Mouse (Mus musculus) midbrain, embryonic 10.5 days (tissue): ENCODE measurements around the gene Arhgap33. TPM values are rescaled to one million over a fixed set of nuclear protein-coding genes. Genes with fewer than 3 reads are reported as not detected.

Experiments used
- DNase-seq: peaks from one replicate; pipeline ENCODE4 v3.0.0-alpha.2; 2017; ENCODE audit warnings: low spot score
- H3K27ac ChIP-seq: fragments of 300-500 bp; sonication (generic); replicated peaks from 2 replicates; pipeline ENCODE4 v1.5.1; 2016; ENCODE audit warnings: mild to moderate bottlenecking
- H3K27me3 ChIP-seq: fragments of 300-500 bp; sonication (generic); 2 replicates; pipeline ENCODE4 v1.6.1; 2016; ENCODE audit warnings: low read depth, mild to moderate bottlenecking; ENCODE audit not compliant: poor library complexity, severe bottlenecking
- H3K36me3 ChIP-seq: fragments of 300-500 bp; sonication (generic); 2 replicates; pipeline ENCODE4 v1.6.1; 2016; ENCODE audit warnings: mild to moderate bottlenecking, moderate library complexity
- H3K4me1 ChIP-seq: fragments of 300-500 bp; sonication (generic); 2 replicates; pipeline ENCODE4 v1.6.1; 2016
- H3K4me3 ChIP-seq: fragments of 300-500 bp; sonication (generic); 2 replicates; pipeline ENCODE4 v1.5.1; 2016; ENCODE audit warnings: mild to moderate bottlenecking, moderate library complexity
- H3K9me3 ChIP-seq: fragments of 300-500 bp; sonication (generic); replicated peaks from 2 replicates; pipeline ENCODE4 v1.6.1; 2016; ENCODE audit warnings: mild to moderate bottlenecking
- WGBS: fragments of 180-500 bp; shearing (Covaris S2); methylation state at CpG from one replicate; pipeline ENCODE4 v1.1.7; 2016; 5-methylcytosine and 5-hydroxymethylcytosine counted together
- polyA plus RNA-seq: library from polyadenylated mRNA; unstranded; fragments of >200 nt; fragmentation: Nextera tagmentation; extraction: Ambion mirVana; gene quantifications from 2 replicates; pipeline ENCODE4 v1.2.1, GENCODE M21; 2016

The Arhgap33 gene
- polyA plus RNA-seq = 36.6 and 62.0 TPM in 2 replicates

- peak within 1 kb of the TSS; percentile 97 for H3K27ac ChIP-seq
- H3K9me3 ChIP-seq = no peaks in the 10 kb centered on the region
- peak; percentile 98 for DNase-seq
- peak within 1 kb of the TSS; percentile 67 for H3K4me3 ChIP-seq
- peaks cover 23% of the 10 kb centered on the region for H3K27me3 ChIP-seq
- peaks cover 39% of the 10 kb centered on the region for H3K4me1 ChIP-seq
- H3K36me3 ChIP-seq = peaks cover 50% of the 10 kb centered on the region
- WGBS = under 1% methylated on average over 78 of the region's 84 CpGs
Observed at GRCm38 (mm10) chr7:30534633-30535577, at the start of gene Arhgap33. Gene Arhgap33 (minus strand): TSS chr7:30535060.

- H3K36me3 ChIP-seq = peaks cover 75% of the 10 kb centered on the region
- WGBS = 95% methylated on average over 10 of the region's 10 CpGs
- H3K9me3 ChIP-seq = no peaks in the 10 kb centered on the region
- no peak overlapping the region for H3K4me3 ChIP-seq
- peaks cover 16% of the 10 kb centered on the region for H3K4me1 ChIP-seq
- H3K27me3 ChIP-seq = no peaks in the 10 kb centered on the region
- H3K27ac ChIP-seq = no peak overlapping the region
- DNase-seq = no peak
Observed at GRCm38 (mm10) chr7:30584339-30584738, 49.5 kb upstream of the Arhgap33 start.

GRCm38 (mm10) chr7:30581547-30581946 is 46.7 kb upstream of the Arhgap33 start:
- Histone ChIP-seq H3K4me1 (peaks cover 3% of the 10 kb centered on the region), H3K9me3 (no peaks in the 10 kb centered on the region), H3K36me3 (peaks cover 99% of the 10 kb centered on the region), H3K27me3 (no peaks in the 10 kb centered on the region), H3K27ac (no peak overlapping the region), H3K4me3 (no peak overlapping the region)
- DNase-seq = no peak
- WGBS = 97% methylated on average over 16 of the region's 16 CpGs

DNA sequence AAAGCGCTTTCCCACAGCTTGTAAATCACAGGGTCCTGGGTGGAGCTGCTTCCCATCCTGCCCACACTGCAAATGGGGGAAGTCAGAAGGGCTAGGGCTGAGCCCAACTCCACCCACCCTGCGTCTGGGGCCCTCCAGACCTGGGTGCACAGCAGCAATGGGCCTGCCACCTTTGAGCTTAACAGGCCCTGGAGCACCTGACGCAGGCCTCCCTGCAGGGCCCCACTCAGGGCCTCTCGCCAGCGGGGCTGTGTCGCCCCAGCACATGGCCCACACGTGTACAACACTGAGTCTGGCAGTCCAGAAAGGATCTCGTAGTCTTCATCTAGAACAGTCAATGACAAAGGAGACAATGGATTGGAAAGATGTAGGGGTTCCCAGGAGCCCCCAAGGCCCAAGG is 45.1 kb upstream of the Arhgap33 start:
- 95% methylated on average over 8 of the region's 8 CpGs for WGBS
- Histone ChIP-seq H3K36me3 (peaks cover 99% of the 10 kb centered on the region), H3K27ac (no peak overlapping the region), H3K4me3 (no peak overlapping the region), H3K9me3 (no peaks in the 10 kb centered on the region), H3K4me1 (no peaks in the 10 kb centered on the region), H3K27me3 (no peaks in the 10 kb centered on the region)
- DNase-seq = no peak

DNA sequence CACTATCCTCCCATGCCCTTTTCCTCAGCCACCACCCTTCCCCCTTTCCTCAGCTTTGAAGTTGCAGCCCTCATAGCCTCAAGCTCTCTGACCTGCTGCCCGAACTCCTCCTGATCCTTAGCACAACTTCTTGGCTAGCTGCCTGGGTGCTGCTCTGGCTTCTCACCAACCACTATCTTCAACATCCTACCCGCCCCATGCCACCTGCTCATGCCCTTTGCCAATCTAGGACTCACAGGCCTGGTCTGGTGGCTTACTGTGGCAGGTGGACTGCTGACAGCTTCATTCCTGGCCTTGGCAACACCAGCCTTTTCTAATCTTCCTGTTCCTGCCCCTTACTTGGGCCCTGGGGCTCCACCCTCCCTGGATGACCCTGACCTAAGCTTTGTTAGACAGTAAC is 38.1 kb upstream of the Arhgap33 start:
- no peaks in the 10 kb centered on the region for H3K4me1 ChIP-seq
- DNase-seq = no peak
- peaks cover 100% of the 10 kb centered on the region for H3K36me3 ChIP-seq
- H3K27ac ChIP-seq = no peak overlapping the region
- no peak overlapping the region for H3K4me3 ChIP-seq
- 92% methylated on average over 2 of the region's 2 CpGs for WGBS
- no peaks in the 10 kb centered on the region for H3K27me3 ChIP-seq
- H3K9me3 ChIP-seq = no peaks in the 10 kb centered on the region

DNA sequence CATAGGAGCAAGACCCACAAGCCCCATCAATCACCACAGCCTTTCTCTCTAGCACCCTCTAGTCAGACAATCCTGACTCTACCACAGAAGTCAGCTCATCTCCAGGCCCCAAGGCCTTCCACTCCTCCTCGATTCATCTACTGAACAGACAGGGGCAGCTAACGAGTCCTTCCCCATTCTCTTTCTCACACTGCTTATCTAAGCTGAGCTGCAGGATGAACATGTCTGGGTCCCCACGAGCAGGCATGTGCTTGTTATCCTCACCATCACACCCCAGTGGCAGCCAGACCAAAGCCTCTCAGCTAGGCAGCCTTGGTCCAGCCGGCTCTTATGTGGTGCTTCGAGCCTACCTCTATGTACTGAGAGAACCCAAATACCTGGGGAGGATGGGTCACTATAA is 37.5 kb upstream of the Arhgap33 start:
- H3K4me3 ChIP-seq = no peak overlapping the region
- H3K27ac ChIP-seq = no peak overlapping the region
- DNase-seq = no peak
- WGBS = 87% methylated on average over 5 of the region's 5 CpGs
- peaks cover 98% of the 10 kb centered on the region for H3K36me3 ChIP-seq
- H3K4me1 ChIP-seq = no peaks in the 10 kb centered on the region
- H3K27me3 ChIP-seq = no peaks in the 10 kb centered on the region
- no peaks in the 10 kb centered on the region for H3K9me3 ChIP-seq

DNA sequence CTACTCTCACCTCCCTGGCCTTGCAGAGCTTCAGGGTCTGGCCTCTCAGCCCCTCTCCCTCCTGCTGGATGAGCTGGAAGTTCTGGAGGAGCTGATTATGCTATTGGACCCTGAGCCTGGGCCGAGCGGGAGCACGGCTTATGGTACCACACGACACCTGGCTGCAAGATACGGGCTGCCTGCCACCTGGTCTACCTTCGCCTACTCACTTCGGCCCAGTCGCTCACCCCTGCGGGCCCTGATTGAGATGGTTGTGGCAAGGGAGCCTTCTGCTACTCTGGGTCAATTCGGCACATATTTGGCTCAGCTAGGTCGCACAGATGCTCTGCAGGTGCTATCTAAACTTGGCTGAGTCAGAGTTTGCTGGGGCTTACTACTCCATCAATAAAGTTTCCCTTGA is 32.7 kb upstream of the Arhgap33 start:
- Histone ChIP-seq H3K4me1 (peaks cover 9% of the 10 kb centered on the region), H3K4me3 (no peak overlapping the region), H3K27ac (no peak overlapping the region), H3K36me3 (peaks cover 81% of the 10 kb centered on the region), H3K27me3 (no peaks in the 10 kb centered on the region), H3K9me3 (no peaks in the 10 kb centered on the region)
- 96% methylated on average over 11 of the region's 11 CpGs for WGBS
- no peak for DNase-seq

DNA sequence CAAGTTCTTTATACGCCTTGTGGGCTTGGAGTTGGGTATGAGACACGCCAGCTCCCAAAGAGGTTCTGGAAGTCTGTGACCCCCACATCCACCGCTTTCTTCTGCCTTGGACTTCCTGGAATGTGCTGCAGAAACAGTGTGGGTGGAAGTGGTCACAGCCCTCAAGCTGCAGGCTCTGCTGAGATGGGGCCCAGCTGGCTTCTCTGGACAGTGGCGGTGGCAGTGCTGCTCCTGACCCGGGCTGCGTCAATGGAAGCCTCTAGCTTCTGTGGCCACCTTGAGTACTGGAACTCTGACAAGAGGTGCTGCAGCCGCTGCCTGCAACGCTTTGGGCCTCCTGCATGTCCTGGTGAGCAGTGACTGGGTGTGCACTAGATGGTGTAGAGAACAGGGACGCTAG is 31.2 kb upstream of the Arhgap33 start:
- WGBS = 91% methylated on average over 9 of the region's 9 CpGs
- Histone ChIP-seq H3K27ac (no peak overlapping the region), H3K4me3 (no peak overlapping the region), H3K27me3 (no peaks in the 10 kb centered on the region), H3K9me3 (no peaks in the 10 kb centered on the region), H3K4me1 (peaks cover 14% of the 10 kb centered on the region), H3K36me3 (peaks cover 68% of the 10 kb centered on the region)
- no peak for DNase-seq

GRCm38 (mm10) chr7:30564970-30565571 is 30.2 kb upstream of the Arhgap33 start, which contains the start of gene Igflr1:
Gene Igflr1 (plus strand): TSS chr7:30565427.
- Histone ChIP-seq H3K4me1 (peaks cover 16% of the 10 kb centered on the region), H3K27ac (no peak within 1 kb of the TSS), H3K27me3 (no peaks in the 10 kb centered on the region), H3K9me3 (no peaks in the 10 kb centered on the region), H3K36me3 (peaks cover 58% of the 10 kb centered on the region), H3K4me3 (peak within 1 kb of the TSS; percentile 71; the same call in 1 of the 2 replicates)
- 94% methylated on average over 12 of the region's 12 CpGs for WGBS
- DNase-seq = no peak

DNA sequence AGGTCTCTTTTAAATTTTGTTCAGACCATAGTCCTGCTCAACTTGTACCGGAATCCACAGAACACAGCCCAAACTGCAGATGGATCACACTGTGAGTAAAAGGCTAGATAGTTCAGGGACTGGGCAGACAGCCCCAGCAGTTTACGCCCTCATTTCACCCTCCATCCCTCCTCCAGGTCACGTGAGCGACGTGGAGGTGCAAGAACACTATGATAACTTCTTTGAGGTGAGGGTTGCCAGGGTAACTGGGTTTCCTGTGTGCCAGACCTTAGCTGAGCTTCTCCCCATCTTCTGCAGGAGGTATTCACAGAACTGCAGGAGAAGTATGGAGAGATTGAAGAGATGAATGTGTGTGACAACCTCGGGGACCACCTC is 29.0 kb upstream of the Arhgap33 start:
- no peaks in the 10 kb centered on the region for H3K9me3 ChIP-seq
- 26% methylated on average over 6 of the region's 6 CpGs for WGBS
- H3K4me1 ChIP-seq = peaks cover 22% of the 10 kb centered on the region
- peak overlapping the region; percentile 71 for H3K4me3 ChIP-seq
- no peaks in the 10 kb centered on the region for H3K27me3 ChIP-seq
- peak overlapping the region; percentile 93 for H3K27ac ChIP-seq
- no peak for DNase-seq
- H3K36me3 ChIP-seq = peaks cover 46% of the 10 kb centered on the region

DNA sequence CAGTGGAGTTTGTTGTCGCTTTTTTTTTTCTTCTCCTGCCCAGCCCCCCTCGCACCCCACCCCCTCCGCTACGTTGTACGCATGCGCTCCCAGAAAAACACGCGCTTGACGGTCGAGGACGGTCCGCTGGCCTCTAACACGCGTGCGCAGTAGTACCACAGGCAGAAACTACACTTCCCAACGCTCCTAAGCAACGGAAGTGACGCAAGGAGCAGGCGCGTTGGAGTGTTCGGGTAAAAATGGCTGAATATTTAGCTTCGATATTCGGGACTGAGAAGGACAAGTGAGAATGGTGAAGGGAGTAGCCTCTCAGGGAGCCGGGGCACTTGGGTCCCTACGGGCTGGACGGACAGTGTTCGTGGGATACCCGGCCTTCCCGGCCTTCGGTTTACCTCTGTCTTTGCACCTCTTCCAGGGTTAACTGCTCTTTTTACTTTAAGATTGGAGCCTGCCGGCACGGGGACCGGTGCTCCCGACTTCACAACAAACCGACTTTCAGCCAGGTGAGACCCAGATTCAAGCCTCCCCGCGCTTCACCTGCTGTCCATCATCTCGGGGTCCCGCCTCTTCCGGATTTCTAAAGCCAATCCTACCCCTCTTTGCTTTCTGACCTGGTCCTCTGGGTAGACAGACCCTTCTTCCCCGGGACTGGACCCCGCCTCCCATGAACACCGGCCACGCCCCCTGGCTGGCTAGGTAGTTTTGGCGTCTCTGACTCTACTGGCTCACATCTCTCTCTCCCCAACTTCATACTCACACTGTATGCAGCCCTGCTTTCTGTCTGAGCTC is 28.5 kb upstream of the Arhgap33 start, which contains the start of the genes U2af1l4, Gm49396 and Psenen:
Gene U2af1l4, plus strand, starts transcription at position 185 of the 789 bp plus-strand sequence.
Gene Gm49396, plus strand, starts transcription at position 228 of the 789 bp plus-strand sequence.
Gene Psenen, minus strand, starts transcription at position 511 of the 789 bp plus-strand sequence.
- Histone ChIP-seq H3K27me3 (no peaks in the 10 kb centered on the region), H3K9me3 (no peaks in the 10 kb centered on the region), H3K4me1 (peaks cover 28% of the 10 kb centered on the region), H3K4me3 (peak within 1 kb of the TSS; percentile 71), H3K27ac (peak within 1 kb of the TSS; percentile 93), H3K36me3 (peaks cover 40% of the 10 kb centered on the region)
- DNase-seq = peak; percentile 97
- WGBS = under 1% methylated on average over 45 of the region's 45 CpGs

- H3K36me3 ChIP-seq = peaks cover 39% of the 10 kb centered on the region
- H3K27ac ChIP-seq = peak overlapping the region; percentile 93
- WGBS = 4% methylated on average over 27 of the region's 27 CpGs
- no peaks in the 10 kb centered on the region for H3K27me3 ChIP-seq
- H3K9me3 ChIP-seq = no peaks in the 10 kb centered on the region
- H3K4me1 ChIP-seq = peaks cover 33% of the 10 kb centered on the region
- DNase-seq = peak; percentile 33
- peak overlapping the region; percentile 71 for H3K4me3 ChIP-seq
Observed at GRCm38 (mm10) chr7:30562526-30563116, 27.8 kb upstream of the Arhgap33 start.
